Mouse (Mus musculus) brain, embryonic 14.5 days (tissue): ENCODE results near the gene Il1b.

ENCODE experiments used
- CTCF ChIP-seq: fragments of 200-500 bp; IDR thresholded peaks from 2 replicates; pipeline ENCODE4 v1.5.1; 2012; ENCODE audit warnings: inconsistent platforms, mild to moderate bottlenecking, moderate library complexity, borderline replicate concordance; ENCODE audit not compliant: insufficient read depth, insufficient read length; ENCODE audit errors: extremely low read depth
- POLR2A ChIP-seq: fragments of 200-500 bp; IDR thresholded peaks from 2 replicates; pipeline ENCODE4 v1.6.1; 2012; ENCODE audit warnings: mild to moderate bottlenecking, inconsistent platforms, borderline replicate concordance; ENCODE audit not compliant: poor library complexity, insufficient read depth, insufficient read length, severe bottlenecking; ENCODE audit errors: extremely low read depth

DNA sequence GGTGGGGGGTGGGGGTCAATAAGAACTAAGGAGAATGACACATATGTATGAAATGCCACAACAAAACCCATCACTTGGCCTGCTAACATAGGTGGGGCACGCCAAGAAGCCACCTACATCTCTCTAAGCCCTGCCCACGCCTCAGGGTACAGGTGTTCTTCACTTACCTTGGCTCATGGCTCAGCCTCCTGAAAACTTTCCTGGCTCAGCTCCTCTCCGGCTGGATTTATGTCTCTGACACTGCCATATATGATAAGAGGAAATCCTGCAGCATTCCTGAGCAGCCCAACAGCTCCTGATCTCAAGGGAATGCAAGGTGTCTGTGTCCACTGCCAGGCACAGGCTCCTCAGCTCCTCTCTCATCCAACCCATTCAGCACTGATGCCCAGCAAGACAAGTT, 40.7 kb upstream of the Il1b start:
- TF ChIP-seq POLR2A (no peak), CTCF (no peak)
